Mouse (Mus musculus): ENCODE data around the gene Spata4. TPM values are rescaled to one million over a fixed set of nuclear protein-coding genes. Genes with fewer than 3 reads are reported as not detected.
"Not testable (repeated sequence)": the region's sequence is repeated elsewhere in the genome, so short reads cannot be mapped to it uniquely, and the experiment has no call there.

The Spata4 gene
- polyA plus RNA-seq, 1 experiment from 2014 or later = not detected

DNA sequence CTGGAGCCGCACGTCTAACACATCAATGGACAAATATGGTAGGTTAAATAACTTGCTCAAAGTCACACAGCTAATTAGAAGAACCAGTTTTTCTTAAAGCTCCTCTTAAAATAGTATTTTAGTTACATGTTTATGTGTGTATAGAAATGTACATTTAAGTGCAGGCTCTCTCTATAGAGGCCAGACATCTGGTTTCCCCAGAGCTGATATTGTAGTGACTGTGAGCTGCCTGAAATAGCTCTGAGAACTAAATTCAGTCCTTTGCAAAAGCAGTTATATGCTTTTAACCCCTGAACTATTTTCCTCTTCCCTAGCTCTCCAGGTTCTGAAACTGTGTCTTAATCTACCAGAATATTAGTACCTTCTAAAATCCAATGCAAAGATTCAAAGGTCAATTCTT lies 3.2 kb upstream of the Spata4 start:
- Histone ChIP-seq H3K36me3 (ENCODE audit: poor library complexity, severe bottlenecking) (no peaks in the 10 kb centered on the region), H3K9me3 (replicated peaks) (no peaks in the 10 kb centered on the region), H3K4me1 (peaks cover 8% of the 10 kb centered on the region; the same call in 1 of the 2 replicates), H3K27me3 (no peaks in the 10 kb centered on the region), H3K9ac (no peak overlapping the region), H3K4me2 (no peak overlapping the region), H3K27ac (no peak overlapping the region), H3K4me3 (no peak overlapping the region)
- 89% methylated on average over 2 of the region's 2 CpGs for WGBS
- ATAC-seq = no peak

- H3K27ac ChIP-seq = no peak overlapping the region
- no peaks in the 10 kb centered on the region for H3K27me3 ChIP-seq
- H3K9me3 ChIP-seq (replicated peaks) = no peaks in the 10 kb centered on the region
- peaks cover 8% of the 10 kb centered on the region; the same call in 1 of the 2 replicates for H3K4me1 ChIP-seq
- no peak overlapping the region for H3K4me3 ChIP-seq
- no peak overlapping the region for H3K9ac ChIP-seq
- no peaks in the 10 kb centered on the region for H3K36me3 ChIP-seq (ENCODE audit: poor library complexity, severe bottlenecking)
- no peak overlapping the region for H3K4me2 ChIP-seq
- no peak for ATAC-seq
- 82% methylated on average over 4 of the region's 4 CpGs for WGBS
These were observed 2.9 kb downstream of the Spata4 start for GRCm38 (mm10) chr8:54603440-54603839.

DNA sequence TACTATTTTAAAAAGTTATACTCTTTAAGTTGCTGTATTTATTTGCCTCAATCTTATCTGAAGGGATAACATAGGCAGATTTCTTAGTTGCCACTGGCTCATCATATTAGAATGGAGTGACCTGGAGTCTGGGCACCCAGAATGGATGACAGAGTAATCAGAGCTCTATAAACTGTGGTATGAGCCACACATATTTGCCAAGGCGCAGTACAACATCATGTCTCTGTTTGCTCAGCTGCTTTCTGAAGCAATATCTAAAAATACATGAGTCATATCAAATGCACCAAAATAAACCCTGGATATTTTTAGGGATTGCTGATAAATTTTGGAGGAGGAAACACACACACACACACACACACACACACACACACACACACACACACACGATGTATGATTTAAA lies 8.8 kb downstream of the Spata4 start:
- Histone ChIP-seq H3K9me3 (replicated peaks) (no peaks in the 10 kb centered on the region), H3K9ac (no peak overlapping the region), H3K36me3 (ENCODE audit: poor library complexity, severe bottlenecking) (no peaks in the 10 kb centered on the region), H3K27ac (no peak overlapping the region), H3K4me2 (no peak overlapping the region), H3K4me1 (no peaks in the 10 kb centered on the region), H3K27me3 (no peaks in the 10 kb centered on the region), H3K4me3 (no peak overlapping the region)
- no peak for ATAC-seq
- WGBS = 90% methylated on average over 2 of the region's 2 CpGs

- H3K36me3 ChIP-seq (ENCODE audit: poor library complexity, severe bottlenecking) = no peaks in the 10 kb centered on the region
- ATAC-seq = no peak
- no peak overlapping the region for H3K9ac ChIP-seq
- H3K4me3 ChIP-seq = no peak overlapping the region
- H3K4me1 ChIP-seq = no peaks in the 10 kb centered on the region
- no peaks in the 10 kb centered on the region for H3K27me3 ChIP-seq
- WGBS = 78% methylated on average over 4 of the region's 4 CpGs
- no peak overlapping the region for H3K4me2 ChIP-seq
- H3K27ac ChIP-seq = no peak overlapping the region
- no peaks in the 10 kb centered on the region for H3K9me3 ChIP-seq (replicated peaks)
These were observed 9.7 kb downstream of the Spata4 start for GRCm38 (mm10) chr8:54610238-54610637.

DNA sequence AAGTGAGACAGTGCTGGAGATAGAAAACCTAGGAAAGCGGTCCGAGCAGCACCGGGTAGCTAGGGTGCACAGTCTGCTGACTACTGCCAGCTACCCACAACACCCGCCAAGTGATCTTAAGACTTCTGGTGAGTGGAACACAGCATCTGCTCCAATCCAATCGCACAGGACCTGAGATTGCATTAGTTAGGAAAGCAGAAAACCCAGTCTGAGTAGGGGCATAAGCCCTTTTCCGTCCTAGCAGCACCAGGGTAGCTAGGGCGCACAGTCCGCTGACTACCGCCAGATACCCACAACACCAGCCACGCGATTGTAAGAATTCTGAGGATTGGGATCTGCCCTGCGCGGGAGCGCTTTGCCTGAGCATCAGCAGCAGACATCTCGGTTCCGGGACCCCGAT lies 16.1 kb downstream of the Spata4 start:
- 91% methylated on average over 17 of the region's 17 CpGs for WGBS
- H3K4me1 ChIP-seq; H3K36me3 ChIP-seq (ENCODE audit: poor library complexity, severe bottlenecking); H3K4me2 ChIP-seq; H3K27me3 ChIP-seq; H3K27ac ChIP-seq; H3K9me3 ChIP-seq (replicated peaks); H3K9ac ChIP-seq; ATAC-seq; H3K4me3 ChIP-seq: not testable (repeated sequence)

DNA sequence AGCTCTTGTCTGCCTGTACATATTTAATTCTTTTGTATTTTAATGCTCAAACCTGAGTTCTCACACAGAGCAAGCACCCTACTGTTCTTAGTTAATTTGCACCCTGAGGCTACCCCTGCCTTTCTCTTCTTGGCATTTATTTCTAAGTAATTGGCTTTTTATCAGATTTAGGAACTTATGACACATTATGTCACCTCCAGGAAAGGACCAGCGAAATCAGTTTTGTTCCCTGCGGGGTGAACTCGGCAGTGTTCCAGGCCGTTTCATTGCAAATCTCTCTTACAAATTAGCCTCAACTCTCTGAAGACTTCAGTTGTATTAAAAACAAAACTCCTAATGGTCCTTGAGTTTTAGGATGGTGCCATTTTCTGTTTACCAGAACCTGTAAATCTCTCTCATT lies 38.1 kb downstream of the Spata4 start:
- H3K9ac ChIP-seq = no peak overlapping the region
- no peak overlapping the region for H3K4me3 ChIP-seq
- no peaks in the 10 kb centered on the region for H3K4me1 ChIP-seq
- no peaks in the 10 kb centered on the region for H3K9me3 ChIP-seq (replicated peaks)
- no peak overlapping the region for H3K27ac ChIP-seq
- no peak overlapping the region for H3K4me2 ChIP-seq
- WGBS = 42% methylated on average over 4 of the region's 4 CpGs
- no peaks in the 10 kb centered on the region for H3K27me3 ChIP-seq
- H3K36me3 ChIP-seq (ENCODE audit: poor library complexity, severe bottlenecking) = no peaks in the 10 kb centered on the region
- ATAC-seq = no peak

Other genes with a start within 250 kb of the Spata4 start
- 6.0 and 6.9 TPM in 2 replicates for gene Asb5, start 71.2 kb upstream of the Spata4 start, polyA plus RNA-seq (2015; fragmentation: Nextera tagmentation; extraction: Ambion mirVana)
- 63.4 and 71.1 TPM in 2 replicates for gene Spcs3, start 70.8 kb upstream of the Spata4 start, polyA plus RNA-seq (2015; fragmentation: Nextera tagmentation; extraction: Ambion mirVana)